Mouse (Mus musculus): ENCODE data around the gene C1ql4. TPM values are rescaled to one million over a fixed set of nuclear protein-coding genes. Genes with fewer than 3 reads are reported as not detected.

The C1ql4 gene
- polyA plus RNA-seq, 1 experiment = 0.07 TPM

GRCm38 (mm10) chr15:99065557-99066165, 22.0 kb downstream of the C1ql4 start:
- no peaks in the 10 kb centered on the region for H3K79me2 ChIP-seq (ENCODE audit: control insufficient read depth, insufficient read depth)
- H3K79me3 ChIP-seq (ENCODE audit: low read depth) = no peaks in the 10 kb centered on the region
- peaks cover 14% of the 10 kb centered on the region for H3K27me3 ChIP-seq (ENCODE audit: control insufficient read depth, insufficient read depth, insufficient read length)
- no peak overlapping the region for H3ac ChIP-seq (ENCODE audit: control insufficient read depth, insufficient read length, low read depth)
- TF ChIP-seq MYOD1 (IDR thresholded peaks at IDR 0.05; ENCODE audit: control insufficient read depth, insufficient read length, low read depth) (no peak), MYOG (IDR thresholded peaks at IDR 0.05; ENCODE audit: control insufficient read depth, extremely low read depth, insufficient read length) (no peak), CTCF (IDR thresholded peaks at IDR 0.05; ENCODE audit: control insufficient read depth, insufficient read depth, insufficient read length) (no peak), USF1 (IDR thresholded peaks at IDR 0.05; ENCODE audit: low read depth) (no peak), CEBPB (IDR thresholded peaks at IDR 0.05; ENCODE audit: low read depth) (no peak)
- no peak overlapping the region for H3K4me3 ChIP-seq (ENCODE audit: insufficient read depth, poor library complexity, severe bottlenecking)
- no peaks in the 10 kb centered on the region for H3K36me3 ChIP-seq (ENCODE audit: control insufficient read depth, insufficient read depth)

GRCm38 (mm10) chr15:99056332-99056731, 31.3 kb downstream of the C1ql4 start:
- peaks cover 34% of the 10 kb centered on the region for H3K27me3 ChIP-seq (ENCODE audit: control insufficient read depth, insufficient read depth, insufficient read length)
- H3K79me2 ChIP-seq (ENCODE audit: control insufficient read depth, insufficient read depth) = no peaks in the 10 kb centered on the region
- H3K79me3 ChIP-seq (ENCODE audit: low read depth) = no peaks in the 10 kb centered on the region
- H3K4me3 ChIP-seq (ENCODE audit: insufficient read depth, poor library complexity, severe bottlenecking) = no peak overlapping the region
- TF ChIP-seq FOSL1 (IDR thresholded peaks at IDR 0.05; ENCODE audit: insufficient read depth, low read length, poor library complexity, severe bottlenecking) (no peak), CTCF (IDR thresholded peaks at IDR 0.05; ENCODE audit: control insufficient read depth, insufficient read depth, insufficient read length) (peak; percentile 56)
- H3K36me3 ChIP-seq (ENCODE audit: control insufficient read depth, insufficient read depth) = no peaks in the 10 kb centered on the region
- H3ac ChIP-seq (ENCODE audit: control insufficient read depth, insufficient read length, low read depth) = no peak overlapping the region

GRCm38 (mm10) chr15:99055511-99055961, 32.1 kb downstream of the C1ql4 start:
- Histone ChIP-seq H3K4me3 (ENCODE audit: insufficient read depth, poor library complexity, severe bottlenecking) (peak overlapping the region; percentile 8), H3K79me2 (ENCODE audit: control insufficient read depth, insufficient read depth) (no peaks in the 10 kb centered on the region), H3ac (ENCODE audit: control insufficient read depth, insufficient read length, low read depth) (peak overlapping the region; percentile 45), H3K36me3 (ENCODE audit: control insufficient read depth, insufficient read depth) (no peaks in the 10 kb centered on the region), H3K79me3 (ENCODE audit: low read depth) (no peaks in the 10 kb centered on the region), H3K27me3 (ENCODE audit: control insufficient read depth, insufficient read depth, insufficient read length) (peaks cover 29% of the 10 kb centered on the region)
- no peak for TF ChIP-seq MYOD1 (IDR thresholded peaks at IDR 0.05; ENCODE audit: control insufficient read depth, insufficient read length, low read depth)
- TF ChIP-seq FOSL1 (IDR thresholded peaks at IDR 0.05; ENCODE audit: insufficient read depth, low read length, poor library complexity, severe bottlenecking) = no peak
- TF ChIP-seq MAX (IDR thresholded peaks at IDR 0.05) = no peak
- no peak for TF ChIP-seq CEBPB (IDR thresholded peaks at IDR 0.05; ENCODE audit: low read depth)
- TF ChIP-seq USF1 (IDR thresholded peaks at IDR 0.05; ENCODE audit: low read depth) = no peak
- TF ChIP-seq MYOG (IDR thresholded peaks at IDR 0.05; ENCODE audit: control insufficient read depth, extremely low read depth, insufficient read length) = no peak
- no peak for TF ChIP-seq CTCF (IDR thresholded peaks at IDR 0.05; ENCODE audit: control insufficient read depth, insufficient read depth, insufficient read length)

- TF ChIP-seq MYOG (IDR thresholded peaks at IDR 0.05; ENCODE audit: control insufficient read depth, extremely low read depth, insufficient read length) (no peak), CTCF (IDR thresholded peaks at IDR 0.05; ENCODE audit: control insufficient read depth, insufficient read depth, insufficient read length) (no peak), MAX (IDR thresholded peaks at IDR 0.05) (no peak), MYOD1 (IDR thresholded peaks at IDR 0.05; ENCODE audit: control insufficient read depth, insufficient read length, low read depth) (no peak), CEBPB (IDR thresholded peaks at IDR 0.05; ENCODE audit: low read depth) (no peak), FOSL1 (IDR thresholded peaks at IDR 0.05; ENCODE audit: insufficient read depth, low read length, poor library complexity, severe bottlenecking) (no peak), USF1 (IDR thresholded peaks at IDR 0.05; ENCODE audit: low read depth) (no peak)
- Histone ChIP-seq H3K36me3 (ENCODE audit: control insufficient read depth, insufficient read depth) (no peaks in the 10 kb centered on the region), H3K79me3 (ENCODE audit: low read depth) (no peaks in the 10 kb centered on the region), H3K27me3 (ENCODE audit: control insufficient read depth, insufficient read depth, insufficient read length) (peaks cover 28% of the 10 kb centered on the region), H3ac (ENCODE audit: control insufficient read depth, insufficient read length, low read depth) (peak within 1 kb of the TSS; percentile 45), H3K4me3 (ENCODE audit: insufficient read depth, poor library complexity, severe bottlenecking) (peak within 1 kb of the TSS; percentile 8), H3K79me2 (ENCODE audit: control insufficient read depth, insufficient read depth) (no peaks in the 10 kb centered on the region)
These were observed 32.6 kb downstream of the C1ql4 start, which contains the start of gene Prph for GRCm38 (mm10) chr15:99055040-99055439. Gene Prph (plus strand): TSS chr15:99055174.

- TF ChIP-seq CEBPB (IDR thresholded peaks at IDR 0.05; ENCODE audit: low read depth) = no peak
- TF ChIP-seq FOSL1 (IDR thresholded peaks at IDR 0.05; ENCODE audit: insufficient read depth, low read length, poor library complexity, severe bottlenecking) = no peak
- TF ChIP-seq USF1 (IDR thresholded peaks at IDR 0.05; ENCODE audit: low read depth) = no peak
- no peak for TF ChIP-seq CTCF (IDR thresholded peaks at IDR 0.05; ENCODE audit: control insufficient read depth, insufficient read depth, insufficient read length)
- no peak for TF ChIP-seq MYOG (IDR thresholded peaks at IDR 0.05; ENCODE audit: control insufficient read depth, extremely low read depth, insufficient read length)
- TF ChIP-seq MYOD1 (IDR thresholded peaks at IDR 0.05; ENCODE audit: control insufficient read depth, insufficient read length, low read depth) = no peak
- no peak for TF ChIP-seq MAX (IDR thresholded peaks at IDR 0.05)
- Histone ChIP-seq H3K27me3 (ENCODE audit: control insufficient read depth, insufficient read depth, insufficient read length) (peaks cover 16% of the 10 kb centered on the region), H3ac (ENCODE audit: control insufficient read depth, insufficient read length, low read depth) (no peak overlapping the region), H3K79me2 (ENCODE audit: control insufficient read depth, insufficient read depth) (no peaks in the 10 kb centered on the region), H3K4me3 (ENCODE audit: insufficient read depth, poor library complexity, severe bottlenecking) (no peak overlapping the region), H3K36me3 (ENCODE audit: control insufficient read depth, insufficient read depth) (no peaks in the 10 kb centered on the region), H3K79me3 (ENCODE audit: low read depth) (no peaks in the 10 kb centered on the region)
These were observed 34.2 kb downstream of the C1ql4 start for GRCm38 (mm10) chr15:99053373-99053772.

Measured in C2C12 (cell line).